Mouse (Mus musculus) spleen, adult 2 months (tissue): ENCODE results near the gene C130074G19Rik. TPM values are rescaled to one million over a fixed set of nuclear protein-coding genes. Genes with fewer than 3 reads are reported as not detected.

ENCODE experiments used
- DNase-seq, 2 experiments: peaks; one replicate each; pipeline versions ENCODE4 v3.0.0 to v3.0.0-alpha.2; 2012 to 2021; ENCODE audit warnings: low spot score in 2 of 2, low read depth in 1 of 2
- H3K27ac ChIP-seq: fragments of 200-500 bp; 2 replicates; pipeline ENCODE4 v1.5.1; 2012; ENCODE audit warnings: low read length, inconsistent platforms; ENCODE audit not compliant: insufficient read depth
- H3K27me3 ChIP-seq: fragments of 200-500 bp; 2 replicates; pipeline ENCODE4 v1.6.1; 2012; ENCODE audit warnings: mild to moderate bottlenecking, moderate library complexity, low read length, inconsistent platforms; ENCODE audit not compliant: control insufficient read depth, insufficient read depth
- H3K36me3 ChIP-seq: fragments of 200-500 bp; 2 replicates; pipeline ENCODE4 v1.6.1; 2012; ENCODE audit warnings: mild to moderate bottlenecking, low read length, inconsistent platforms; ENCODE audit not compliant: control insufficient read depth, insufficient read depth
- H3K4me1 ChIP-seq: fragments of 200-500 bp; 2 replicates; pipeline ENCODE4 v1.6.1; 2011; ENCODE audit warnings: inconsistent platforms; ENCODE audit not compliant: control insufficient read depth, insufficient read depth, insufficient read length
- H3K4me3 ChIP-seq: fragments of 200-500 bp; 2 replicates; pipeline ENCODE4 v1.5.1; 2011; ENCODE audit warnings: mild to moderate bottlenecking, inconsistent platforms; ENCODE audit not compliant: insufficient read depth, insufficient read length; ENCODE audit errors: extremely low read depth
- CTCF ChIP-seq: fragments of 200-500 bp; IDR thresholded peaks from 2 replicates; pipeline ENCODE4 v1.5.1; 2011; ENCODE audit warnings: mild to moderate bottlenecking, inconsistent platforms; ENCODE audit not compliant: insufficient read depth, insufficient read length, insufficient replicate concordance; ENCODE audit errors: extremely low read depth
- POLR2A ChIP-seq: fragments of 200-500 bp; IDR thresholded peaks from 2 replicates; pipeline ENCODE4 v1.6.1; 2011; ENCODE audit warnings: low read depth, low read length, inconsistent platforms
- WGBS: fragments of 180-500 bp; shearing (Covaris S2); methylation state at CpG from one replicate; pipeline ENCODE4 v1.1.7; 2018; 5-methylcytosine and 5-hydroxymethylcytosine counted together
- polyA plus RNA-seq: library from polyadenylated mRNA; depleted of rRNA; stranded (reverse); fragments of >200 nt; gene quantifications from 2 replicates; pipeline ENCODE4 v1.2.3, GENCODE M21; 2012; rRNA removed

The C130074G19Rik gene
- 1.9 and 2.1 TPM in 2 replicates for polyA plus RNA-seq

DNA sequence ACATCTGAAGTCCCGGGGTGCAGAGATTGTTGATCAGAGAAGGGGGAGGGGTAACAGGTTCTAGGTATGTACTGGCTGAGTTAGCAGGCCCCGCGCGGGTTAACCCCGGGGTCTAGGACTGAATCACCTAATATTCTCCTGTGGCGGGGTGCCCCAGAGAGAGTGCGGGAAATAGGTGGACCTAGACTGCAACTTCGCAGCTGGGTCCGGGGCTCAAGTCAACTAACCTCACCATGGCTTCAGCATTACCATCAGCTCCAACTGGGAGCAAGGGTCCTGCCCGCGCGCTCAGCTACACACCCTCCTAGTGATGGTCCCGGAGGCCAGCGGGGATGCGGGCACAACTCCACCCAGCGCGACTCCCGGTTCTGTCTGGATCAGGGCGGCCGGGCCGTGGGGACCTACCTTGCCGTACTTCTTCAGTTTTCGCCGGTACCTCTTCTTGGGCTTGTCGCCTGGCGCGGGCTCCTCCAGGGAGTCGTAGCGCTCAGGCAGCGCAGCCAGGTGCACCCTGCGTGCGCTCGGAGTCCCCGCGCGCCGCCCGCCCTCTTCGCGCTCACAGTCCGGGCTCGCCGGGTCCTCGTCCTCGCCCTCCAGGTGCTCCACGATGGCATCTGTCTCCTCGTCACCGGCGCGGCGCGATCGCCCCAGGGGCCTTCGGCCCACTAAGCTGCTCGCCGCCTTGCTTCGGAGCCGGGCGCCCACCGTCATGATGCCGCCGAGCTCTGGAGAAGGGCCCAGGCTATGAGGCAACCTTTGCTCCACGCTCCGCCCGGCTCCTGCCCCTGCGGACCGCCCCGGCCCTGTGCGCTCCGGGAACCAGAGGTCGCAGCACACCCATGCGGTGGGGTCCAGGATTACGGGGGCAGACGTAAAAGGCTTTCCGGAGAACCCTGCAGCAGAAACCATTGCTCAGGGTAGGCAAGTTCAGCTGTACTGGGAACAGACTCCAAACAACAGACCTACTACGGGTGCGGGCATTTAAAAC is at the start of gene C130074G19Rik:
C130074G19Rik (minus strand) TSS at position 938 of the 988 bp plus-strand sequence.
- Histone ChIP-seq H3K36me3 (no peaks in the 10 kb centered on the region), H3K27ac (no peak within 1 kb of the TSS), H3K4me1 (peaks cover 5% of the 10 kb centered on the region; the same call in 1 of the 2 replicates), H3K4me3 (peak within 1 kb of the TSS; percentile 29; the same call in 1 of the 2 replicates), H3K27me3 (peaks cover 10% of the 10 kb centered on the region; the same call in 1 of the 2 replicates)
- WGBS, result 6% methylated on average over 77 of the region's 77 CpGs
- DNase-seq, result no peak
- TF ChIP-seq CTCF, result no peak
- TF ChIP-seq POLR2A, result no peak

DNA sequence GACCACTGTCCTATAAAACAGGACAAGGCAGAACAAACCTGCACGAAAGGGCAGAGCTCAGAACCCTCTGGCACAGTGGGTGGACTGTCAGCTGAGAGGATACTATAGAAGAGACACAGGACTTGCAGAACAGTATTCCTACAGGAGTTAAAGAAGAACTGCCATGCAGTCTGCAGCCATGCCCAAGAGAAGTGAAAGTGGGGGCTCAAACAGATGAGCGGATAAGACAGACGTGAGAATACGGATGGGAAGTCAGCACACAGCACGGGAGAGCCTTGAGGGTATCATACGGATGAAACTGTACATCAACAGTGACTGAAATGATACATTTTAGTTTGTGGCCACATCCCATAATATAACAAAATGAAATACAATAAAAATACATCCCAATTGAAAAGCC is 48.1 kb upstream of the C130074G19Rik start:
- WGBS, result 87% methylated on average over 6 of the region's 6 CpGs

DNA sequence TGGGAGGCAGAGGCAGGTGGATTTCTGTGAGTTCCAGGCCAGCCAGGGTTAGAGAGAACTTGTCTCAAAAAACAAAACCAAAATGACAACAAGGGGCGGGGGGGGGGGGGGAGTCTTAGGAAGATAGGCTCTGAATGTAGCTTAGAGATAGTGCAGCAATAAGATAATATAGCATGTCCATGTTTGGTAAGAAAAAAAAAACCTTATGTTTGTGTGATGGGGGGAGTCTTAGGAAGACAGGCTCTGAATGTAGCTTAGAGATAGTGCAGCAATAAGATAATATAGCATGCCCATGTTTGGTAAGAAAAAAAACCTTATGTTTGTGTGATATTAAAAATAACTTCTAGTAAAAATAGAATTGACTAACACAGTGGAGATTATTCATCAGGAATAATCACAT is 45.4 kb upstream of the C130074G19Rik start:
- no peak for DNase-seq
- TF ChIP-seq CTCF, result no peak
- TF ChIP-seq POLR2A, result no peak
- no peaks in the 10 kb centered on the region for H3K36me3 ChIP-seq
- WGBS, result 69% methylated on average over 1 of the region's 1 CpGs
- H3K27me3 ChIP-seq, result no peaks in the 10 kb centered on the region
- H3K4me1 ChIP-seq, result no peaks in the 10 kb centered on the region
- H3K27ac ChIP-seq, result no peak overlapping the region
- no peak overlapping the region for H3K4me3 ChIP-seq

More for the DNA sequence above, 48.1 kb upstream of the C130074G19Rik start:
- no peak overlapping the region for H3K27ac ChIP-seq
- no peak for TF ChIP-seq CTCF
- no peak for TF ChIP-seq POLR2A
- H3K27me3 ChIP-seq, result no peaks in the 10 kb centered on the region
- no peaks in the 10 kb centered on the region for H3K36me3 ChIP-seq
- H3K4me1 ChIP-seq, result no peaks in the 10 kb centered on the region
- H3K4me3 ChIP-seq, result no peak overlapping the region
- no peak for DNase-seq

DNA sequence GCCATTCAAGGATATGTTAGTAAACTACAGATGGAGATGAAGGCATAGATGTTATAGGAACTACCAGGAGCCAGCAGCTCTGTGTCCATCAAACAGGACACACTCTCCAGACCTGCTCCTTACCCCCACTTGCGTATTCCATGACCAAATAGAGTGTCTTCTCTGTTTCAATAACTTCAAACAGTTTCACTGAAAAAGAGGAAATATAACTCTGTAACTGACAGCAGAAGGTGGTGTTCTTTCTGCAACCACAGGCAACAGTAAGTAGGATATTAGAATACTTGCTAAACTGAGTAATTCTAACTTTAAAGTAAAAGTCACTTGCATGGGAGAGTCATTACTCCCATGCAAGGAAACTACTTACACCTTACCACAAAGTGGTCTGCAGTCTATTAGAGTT is 44.9 kb upstream of the C130074G19Rik start:
- Histone ChIP-seq H3K4me3 (no peak overlapping the region), H3K4me1 (no peaks in the 10 kb centered on the region), H3K36me3 (no peaks in the 10 kb centered on the region), H3K27me3 (no peaks in the 10 kb centered on the region), H3K27ac (no peak overlapping the region)
- DNase-seq, result no peak
- WGBS, result 28% methylated on average over 1 of the region's 1 CpGs
- TF ChIP-seq CTCF, result no peak
- no peak for TF ChIP-seq POLR2A

DNA sequence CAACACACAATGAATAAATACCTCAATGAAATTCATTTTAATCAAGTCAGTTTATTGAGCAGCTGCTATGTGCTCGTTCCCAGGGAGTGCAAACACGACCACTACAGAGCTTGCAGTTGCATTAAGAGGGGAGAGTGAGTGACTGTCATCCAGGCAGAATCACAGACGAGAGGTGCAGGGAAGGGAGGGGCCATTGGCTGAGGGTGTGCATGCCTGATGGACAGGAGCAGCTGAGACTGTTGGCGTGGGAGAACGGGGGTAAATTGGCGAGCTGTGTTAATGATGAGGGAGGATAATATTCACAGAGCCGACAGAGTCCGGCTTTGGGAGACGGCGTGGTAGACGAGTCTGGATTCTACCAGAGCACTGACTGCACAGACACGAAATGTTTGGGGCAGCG is 39.8 kb upstream of the C130074G19Rik start:
- Histone ChIP-seq H3K27ac (no peak overlapping the region), H3K4me3 (no peak overlapping the region), H3K27me3 (no peaks in the 10 kb centered on the region), H3K4me1 (no peaks in the 10 kb centered on the region), H3K36me3 (no peaks in the 10 kb centered on the region)
- no peak for TF ChIP-seq POLR2A
- TF ChIP-seq CTCF, result no peak
- no peak for DNase-seq
- 93% methylated on average over 13 of the region's 13 CpGs for WGBS

DNA sequence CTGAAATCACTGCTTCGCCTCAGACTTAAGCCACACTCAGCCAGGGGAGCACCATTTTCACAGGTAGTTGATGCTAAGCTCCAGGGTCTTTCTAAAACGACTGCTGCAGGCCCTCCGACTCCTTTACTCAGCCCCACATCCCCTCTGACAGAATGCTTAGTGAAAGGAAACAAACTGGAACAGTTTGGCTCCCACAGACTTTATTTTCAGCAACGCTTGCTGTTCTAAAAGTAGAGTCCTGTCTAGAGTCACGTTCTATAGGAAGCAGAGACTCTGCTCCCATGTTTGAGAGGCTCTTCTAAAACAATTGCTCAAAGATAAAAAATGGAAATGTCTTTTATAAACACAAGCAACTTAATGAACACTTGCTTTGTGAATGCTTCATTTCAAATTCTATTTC is 37.0 kb upstream of the C130074G19Rik start:
- Histone ChIP-seq H3K36me3 (no peaks in the 10 kb centered on the region), H3K4me3 (no peak overlapping the region), H3K4me1 (no peaks in the 10 kb centered on the region), H3K27ac (no peak overlapping the region), H3K27me3 (no peaks in the 10 kb centered on the region)
- 78% methylated on average over 5 of the region's 5 CpGs for WGBS
- DNase-seq, result no peak
- no peak for TF ChIP-seq CTCF
- no peak for TF ChIP-seq POLR2A

DNA sequence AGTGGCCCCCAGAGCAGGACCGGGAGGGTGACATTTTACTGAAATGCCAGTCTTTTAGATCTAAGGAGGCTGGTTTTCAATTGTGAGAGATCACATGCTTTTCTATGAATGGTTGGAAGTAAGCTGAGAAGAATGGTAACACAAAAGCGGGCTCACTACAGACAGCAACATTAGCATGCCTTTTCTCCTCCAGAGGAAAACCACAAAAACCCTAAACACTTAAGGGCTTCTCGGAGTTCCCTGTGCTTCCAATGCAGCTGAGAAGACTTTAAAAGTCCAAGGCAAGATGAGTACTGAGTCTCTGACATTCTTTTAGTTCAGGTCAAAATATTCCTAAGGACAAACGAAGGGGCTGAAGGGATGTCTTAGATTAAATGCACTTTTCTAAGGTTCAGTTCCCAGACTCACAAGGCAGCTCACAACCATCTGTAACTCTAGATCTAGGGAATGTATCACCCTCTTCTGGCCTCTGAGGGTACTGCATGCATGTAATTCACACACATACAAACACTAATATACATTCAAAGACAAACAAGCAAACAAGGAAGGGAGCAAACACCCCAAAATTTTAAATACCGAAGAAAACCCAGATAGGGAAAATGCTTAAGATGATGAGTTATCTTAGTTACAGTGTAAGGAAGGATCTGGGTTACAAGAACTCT is 35.3 kb upstream of the C130074G19Rik start:
- H3K4me1 ChIP-seq, result no peaks in the 10 kb centered on the region

More for the DNA sequence above, 35.3 kb upstream of the C130074G19Rik start:
- H3K36me3 ChIP-seq, result no peaks in the 10 kb centered on the region
- no peak overlapping the region for H3K27ac ChIP-seq
- no peak overlapping the region for H3K4me3 ChIP-seq
- 54% methylated on average over 5 of the region's 5 CpGs for WGBS
- DNase-seq, result no peak
- no peaks in the 10 kb centered on the region for H3K27me3 ChIP-seq
- TF ChIP-seq POLR2A, result no peak
- TF ChIP-seq CTCF, result no peak
